Mouse (Mus musculus) MEL-GATA-1-ER (cell line): ENCODE data around the gene Cpd.
A peak's percentile ranks its signal among the peaks of the same experiment; 100 is the strongest.
"Not testable (repeated sequence)": the region's sequence is repeated elsewhere in the genome, so short reads cannot be mapped to it uniquely, and the experiment has no call there.

Experiments used
- DNase-seq: peaks from one replicate; pipeline ENCODE4 v3.0.0-alpha.2; 2012; ENCODE audit warnings: low read depth; ENCODE audit errors: extremely low read depth

Cpd gene

DNA sequence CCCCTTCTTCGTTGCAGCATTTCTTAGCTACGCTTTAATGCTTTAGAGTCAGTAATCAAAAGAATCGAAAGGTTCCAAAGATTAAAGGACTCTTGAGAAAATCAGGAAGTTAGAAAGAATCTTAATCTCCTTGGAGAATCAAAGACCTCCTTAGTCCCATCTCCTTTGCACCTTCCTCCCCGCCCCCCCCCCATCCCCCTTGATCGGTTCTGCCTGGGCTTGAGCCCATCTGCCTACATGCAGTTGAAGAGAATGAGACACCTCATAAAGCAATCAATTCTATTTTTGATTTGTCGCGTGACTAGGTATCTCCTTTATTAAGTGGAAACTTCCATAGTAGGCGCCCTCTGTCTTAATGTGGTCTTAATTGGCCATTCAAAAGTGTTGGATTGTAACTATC lies 536 bp upstream of the Cpd start:
- no peak for DNase-seq

- no peak for DNase-seq
Measured at GRCm38 (mm10) chr11:76846011-76846877, 574 bp downstream of the Cpd start.

DNA sequence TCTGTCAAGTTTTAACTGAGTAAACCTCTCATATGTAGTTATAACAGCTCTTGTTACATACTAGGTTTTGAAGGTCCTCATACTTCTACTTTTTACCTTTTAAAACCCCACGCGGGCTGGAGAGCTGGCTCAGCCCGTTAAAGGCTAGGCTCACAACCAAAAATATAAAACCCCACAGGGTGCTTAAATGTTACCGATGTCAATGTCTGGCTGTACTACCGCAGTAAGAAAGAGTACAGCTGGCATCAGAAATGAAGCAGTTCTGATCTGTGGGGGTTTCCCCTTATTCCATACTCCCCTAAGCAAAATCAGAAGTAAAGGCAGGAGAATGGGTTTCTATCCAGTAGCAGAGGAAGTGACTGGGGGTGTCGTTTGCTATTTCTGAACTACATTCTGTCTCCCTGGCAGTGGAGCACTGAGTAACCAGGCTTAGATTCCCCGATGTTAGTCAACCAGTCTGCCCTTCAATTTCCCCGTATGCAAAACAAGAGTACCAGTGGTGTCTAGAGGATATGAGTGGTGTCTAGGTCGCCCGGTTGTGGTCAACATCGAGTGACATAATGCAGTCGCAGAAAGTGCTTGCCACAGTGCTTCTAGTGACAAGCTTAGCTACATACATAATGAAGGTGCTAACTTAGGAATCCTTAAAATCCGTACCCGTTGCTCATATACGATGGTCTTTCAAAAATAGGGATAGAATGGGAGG lies 1.4 kb downstream of the Cpd start:
- no peak for DNase-seq

GRCm38 (mm10) chr11:76838573-76838972 lies 8.2 kb downstream of the Cpd start:
- no peak for DNase-seq

GRCm38 (mm10) chr11:76836317-76836716 lies 10.5 kb downstream of the Cpd start:
- DNase-seq = no peak

- DNase-seq = no peak
Measured at GRCm38 (mm10) chr11:76835868-76836267, 10.9 kb downstream of the Cpd start.

- DNase-seq = no peak
Measured at GRCm38 (mm10) chr11:76834665-76835064, 12.2 kb downstream of the Cpd start.

DNA sequence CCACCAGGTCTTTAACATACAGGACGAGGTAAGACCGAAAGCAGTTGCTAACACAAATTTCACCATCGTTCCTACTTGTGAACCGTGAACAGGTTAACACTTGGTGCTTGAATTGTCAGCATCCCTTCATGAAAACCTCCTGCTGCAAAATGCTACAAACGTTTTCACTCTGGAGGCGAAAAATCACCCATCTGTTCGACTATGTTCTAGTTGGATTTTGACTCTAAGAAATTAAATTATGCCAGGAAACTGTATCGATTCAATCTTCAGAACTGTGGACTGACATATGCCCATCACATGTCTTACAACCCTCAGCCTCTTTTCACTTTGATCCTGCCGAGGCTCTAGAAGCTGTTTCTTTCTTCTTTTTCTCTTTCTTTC lies 21.9 kb downstream of the Cpd start:
- DNase-seq = no peak

GRCm38 (mm10) chr11:76824238-76824884 lies 22.5 kb downstream of the Cpd start:
- no peak for DNase-seq

- no peak for DNase-seq
Measured at GRCm38 (mm10) chr11:76823641-76824040, 23.2 kb downstream of the Cpd start.

DNA sequence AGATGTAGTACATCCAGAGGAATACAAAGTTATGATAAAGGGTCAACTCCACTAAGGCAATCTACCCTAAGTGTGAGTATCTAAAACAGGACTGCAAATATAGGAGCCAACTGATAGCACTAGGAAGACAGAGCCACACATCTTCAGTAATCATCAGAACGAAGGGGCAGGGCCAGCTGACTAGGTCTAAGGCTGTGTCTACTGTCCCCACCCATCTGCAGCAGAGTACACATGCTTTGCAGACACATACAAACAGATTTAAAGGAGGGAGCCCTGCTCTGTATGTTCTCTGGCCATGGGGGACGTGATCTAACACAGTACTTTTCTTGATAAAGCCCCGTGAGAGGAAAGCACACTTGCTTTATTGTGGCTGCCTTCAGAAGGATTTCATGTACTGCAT lies 25.5 kb downstream of the Cpd start:
- DNase-seq = no peak

DNA sequence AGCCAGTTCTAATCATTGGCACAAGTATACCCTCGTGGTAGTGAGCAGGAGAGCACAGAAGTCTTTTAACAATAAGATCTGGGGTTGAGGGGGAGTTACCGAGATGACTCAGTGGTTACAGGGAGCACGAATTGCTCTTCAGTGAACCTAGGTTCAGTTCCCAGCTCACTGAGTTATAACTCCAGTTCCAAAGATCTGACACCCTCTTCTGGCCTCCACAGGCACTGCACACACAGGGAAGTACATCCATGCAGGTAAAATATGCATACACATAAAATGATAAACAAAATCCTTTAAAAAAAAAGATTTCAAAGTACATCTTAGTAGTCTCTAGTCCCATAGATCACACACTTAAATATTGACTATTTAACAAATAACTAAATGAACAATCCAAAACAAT lies 29.2 kb downstream of the Cpd start:
- DNase-seq = peak; percentile 3

DNA sequence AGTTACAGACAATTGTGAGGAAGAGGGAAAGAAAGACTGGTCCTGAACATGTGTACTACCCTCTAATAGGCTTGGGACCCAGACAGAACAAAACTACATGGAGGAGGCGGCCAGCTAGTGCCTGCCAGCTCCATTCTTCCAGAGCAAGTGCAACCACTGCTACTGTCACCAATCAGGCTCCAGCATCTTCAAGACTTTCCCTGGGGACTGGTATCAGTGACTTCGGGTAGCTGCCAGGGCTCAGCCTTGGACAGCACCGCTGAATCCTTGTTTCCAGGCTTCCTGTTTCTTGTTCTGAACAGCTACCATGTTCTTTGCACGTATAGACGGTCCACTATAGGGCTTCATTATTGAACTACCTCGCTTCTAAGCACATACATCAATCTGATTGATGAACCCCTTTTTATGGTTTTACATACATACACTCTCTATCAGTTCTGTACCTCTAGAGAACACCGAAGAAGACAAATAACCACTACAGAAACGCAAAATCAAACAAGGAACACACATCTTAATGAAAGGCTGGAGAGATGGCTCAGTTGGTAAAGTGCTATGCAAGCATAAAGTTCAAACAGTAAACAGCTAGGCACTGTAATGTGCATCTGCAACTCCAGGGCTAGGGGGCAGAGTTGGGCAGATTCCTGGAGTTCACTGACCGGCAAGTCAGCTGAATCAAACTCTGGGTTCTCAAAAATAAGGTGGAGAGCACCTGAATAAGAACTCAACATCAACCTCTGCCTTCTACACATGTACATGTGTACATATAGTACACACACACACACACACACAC lies 35.9 kb downstream of the Cpd start:
- DNase-seq = no peak

DNA sequence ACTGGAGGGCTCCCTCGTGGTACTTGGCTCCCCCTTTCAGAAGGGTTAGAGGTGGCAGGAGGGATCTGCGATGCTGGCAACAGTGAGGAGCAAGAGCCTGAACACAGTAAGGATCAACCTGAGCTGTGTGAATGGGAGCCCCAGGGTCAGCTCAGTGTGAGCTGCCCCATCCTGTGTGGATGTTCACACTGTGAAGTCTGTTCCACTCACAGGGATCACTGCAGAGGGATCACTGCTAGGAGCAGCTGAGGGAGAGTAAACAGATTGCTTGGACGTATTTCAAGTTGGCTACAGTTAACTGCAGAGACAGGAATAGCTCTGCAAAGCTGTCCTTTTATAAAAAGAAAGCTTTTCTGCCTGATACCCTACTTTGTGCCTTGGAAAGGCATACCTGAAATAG lies 37.4 kb downstream of the Cpd start:
- no peak for DNase-seq

- no peak for DNase-seq
Measured at GRCm38 (mm10) chr11:76808550-76808949, 38.3 kb downstream of the Cpd start.

GRCm38 (mm10) chr11:76807007-76807679 lies 39.7 kb downstream of the Cpd start:
- DNase-seq = no peak

GRCm38 (mm10) chr11:76806026-76806425 lies 40.8 kb downstream of the Cpd start:
- no peak for DNase-seq

DNA sequence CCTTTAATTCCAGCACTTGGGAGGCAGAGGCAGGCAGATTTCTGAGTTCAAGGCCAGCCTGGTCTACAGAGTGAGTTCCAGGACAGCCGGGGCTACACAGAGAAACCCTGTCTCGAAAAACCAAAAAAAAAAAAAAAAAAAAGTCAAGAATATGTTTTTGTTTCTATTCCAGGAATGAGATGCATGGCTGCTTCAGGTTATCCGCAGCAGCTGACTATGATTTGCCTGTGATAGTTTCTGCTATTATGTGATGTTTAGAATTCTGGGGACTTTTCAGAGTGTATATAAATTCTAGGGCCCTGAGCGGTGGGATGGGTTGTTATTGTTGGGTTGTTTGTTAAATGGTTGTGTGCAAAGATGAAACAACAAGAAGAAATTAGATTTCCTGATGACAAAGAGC lies 41.7 kb downstream of the Cpd start:
- not testable (repeated sequence) for DNase-seq

DNA sequence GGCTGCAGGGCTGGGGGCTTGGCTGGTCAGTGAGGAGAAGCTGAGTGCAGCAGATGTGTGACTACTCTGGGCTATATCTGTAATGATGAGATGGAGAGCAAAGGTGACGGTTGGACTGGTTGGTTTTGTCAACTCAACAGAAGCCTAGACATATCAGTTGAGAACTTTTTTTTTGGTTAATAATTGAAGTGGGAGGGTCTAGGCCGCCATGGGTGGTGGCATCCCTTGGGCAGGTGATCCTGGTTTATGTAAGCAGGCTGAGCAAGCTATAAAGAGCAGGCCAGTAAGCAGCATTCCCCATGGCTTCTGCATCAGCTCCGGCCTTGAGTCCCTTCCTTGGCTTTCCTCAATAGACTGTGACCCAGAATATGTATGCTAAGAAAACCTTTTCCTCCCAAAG lies 43.6 kb downstream of the Cpd start:
- DNase-seq = no peak

DNA sequence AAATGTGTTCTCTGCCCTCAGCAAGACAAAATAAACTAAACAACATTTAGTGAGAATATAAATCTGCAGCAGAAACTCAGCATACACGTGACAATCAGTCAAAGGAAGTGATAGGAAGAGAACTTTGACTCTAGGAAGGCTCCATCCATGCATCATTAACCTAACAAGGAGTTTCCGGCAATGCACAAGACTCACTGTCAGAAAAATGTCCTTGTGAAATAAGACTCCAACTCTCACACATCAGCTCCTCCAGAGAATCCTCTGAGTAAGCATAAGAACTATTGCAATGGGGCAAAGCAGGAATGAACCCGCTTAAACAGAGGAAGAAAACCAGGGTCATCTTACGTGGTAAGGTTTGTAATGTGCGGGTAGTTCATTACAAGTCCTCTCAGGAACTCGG lies 49.6 kb downstream of the Cpd start:
- DNase-seq = no peak

- DNase-seq = no peak
Measured at GRCm38 (mm10) chr11:76795326-76795725, 51.5 kb downstream of the Cpd start.
